Mouse (Mus musculus) cerebellum, adult 9-11 months (tissue): ENCODE results near the gene Cfi.
A peak's percentile ranks its signal among the peaks of the same experiment; 100 is the strongest.

Experiments used
- DNase-seq: peaks from one replicate; pipeline ENCODE4 v3.0.0; 2022

Cfi gene

GRCm38 (mm10) chr3:129878405-129879021, 42.8 kb downstream of the Cfi start, which contains the start of gene Pla2g12a:
Gene Pla2g12a, plus strand, starts transcription at chr3:129878606.
- DNase-seq: peak; percentile 92

GRCm38 (mm10) chr3:129879131-129879757, 43.6 kb downstream of the Cfi start:
- DNase-seq: no peak

GRCm38 (mm10) chr3:129879913-129880312, 44.2 kb downstream of the Cfi start:
- DNase-seq: no peak

- DNase-seq: no peak
Observed at GRCm38 (mm10) chr3:129880925-129881593, 45.4 kb downstream of the Cfi start.

GRCm38 (mm10) chr3:129885577-129885976, 49.9 kb downstream of the Cfi start:
- DNase-seq: no peak

GRCm38 (mm10) chr3:129886430-129886829, 50.7 kb downstream of the Cfi start:
- DNase-seq: no peak

GRCm38 (mm10) chr3:129887779-129888517, 52.3 kb downstream of the Cfi start:
- no peak for DNase-seq

- DNase-seq: no peak
Observed at GRCm38 (mm10) chr3:129892003-129892402, 56.3 kb downstream of the Cfi start.

- no peak for DNase-seq
Observed at GRCm38 (mm10) chr3:129893143-129893542, 57.5 kb downstream of the Cfi start.

GRCm38 (mm10) chr3:129896591-129896990, 60.9 kb downstream of the Cfi start:
- no peak for DNase-seq

GRCm38 (mm10) chr3:129898886-129899285, 63.2 kb downstream of the Cfi start:
- DNase-seq: no peak

- DNase-seq: peak; percentile 27
Observed at GRCm38 (mm10) chr3:129901271-129901809, 65.7 kb downstream of the Cfi start, which contains the start of gene Casp6. Gene Casp6, plus strand, starts transcription at chr3:129901425.

GRCm38 (mm10) chr3:129903369-129903768, 67.7 kb downstream of the Cfi start:
- no peak for DNase-seq

GRCm38 (mm10) chr3:129903866-129904265, 68.2 kb downstream of the Cfi start:
- no peak for DNase-seq

GRCm38 (mm10) chr3:129904381-129905132, 68.9 kb downstream of the Cfi start:
- no peak for DNase-seq

GRCm38 (mm10) chr3:129912025-129912424, 76.3 kb downstream of the Cfi start:
- DNase-seq: no peak

- DNase-seq: no peak
Observed at GRCm38 (mm10) chr3:129913241-129913640, 77.6 kb downstream of the Cfi start.

- no peak for DNase-seq
Observed at GRCm38 (mm10) chr3:129917424-129917823, 81.7 kb downstream of the Cfi start.

- DNase-seq: peak; percentile 21
Observed at GRCm38 (mm10) chr3:129918434-129918833, 82.8 kb downstream of the Cfi start.

GRCm38 (mm10) chr3:129923581-129923980, 87.9 kb downstream of the Cfi start:
- no peak for DNase-seq
